Mouse (Mus musculus): ENCODE results near the gene Nt5dc3.

- no peak for TF ChIP-seq GATA1 (IDR thresholded peaks at IDR 0.05; ENCODE audit: borderline replicate concordance, low read length)
- TF ChIP-seq FLI1 (IDR thresholded peaks at IDR 0.05; ENCODE audit: low read length) = no peak
Measured at GRCm38 (mm10) chr10:86829515-86829914, 50.7 kb downstream of the Nt5dc3 start.
